Mouse (Mus musculus) colon, adult 2 months (tissue): ENCODE measurements around the gene Plvap. TPM values are rescaled to one million over a fixed set of nuclear protein-coding genes. Genes with fewer than 3 reads are reported as not detected.

Source experiments
- polyA plus RNA-seq: library from polyadenylated mRNA; depleted of rRNA; stranded (reverse); fragments of >200 nt; gene quantifications from 2 replicates; pipeline ENCODE4 v1.2.3, GENCODE M21; 2012; rRNA removed

Plvap gene
- polyA plus RNA-seq, result 241 and 256 TPM in 2 replicates

GRCm38 (mm10) chr8:71511644-71512043 is at the start of gene Plvap:
Gene Plvap, minus strand, starts transcription at chr8:71511752.

GRCm38 (mm10) chr8:71558071-71558957 is 46.8 kb upstream of the Plvap start, which contains the start of gene Tmem221:
Gene Tmem221, minus strand, starts transcription at chr8:71558871.

GRCm38 (mm10) chr8:71542632-71543343 is 31.2 kb upstream of the Plvap start, which contains the start of gene Mvb12a:
Gene Mvb12a, plus strand, starts transcription at chr8:71542922.

GRCm38 (mm10) chr8:71537028-71537867 is 25.7 kb upstream of the Plvap start, which contains the start of gene Bst2:
Gene Bst2, minus strand, starts transcription at chr8:71537456.

GRCm38 (mm10) chr8:71525226-71526050 is 13.9 kb upstream of the Plvap start, which contains the start of gene Ccdc194:
Gene Ccdc194, minus strand, starts transcription at chr8:71525711.

GRCm38 (mm10) chr8:71487691-71488445 is 23.7 kb downstream of the Plvap start, which contains the start of gene Gtpbp3:
Gene Gtpbp3, plus strand, starts transcription at chr8:71488103.

GRCm38 (mm10) chr8:71485142-71486135 is 26.1 kb downstream of the Plvap start, which contains the start of gene Ano8:
Gene Ano8, minus strand, starts transcription at chr8:71485963.

GRCm38 (mm10) chr8:71468916-71469315 is 42.6 kb downstream of the Plvap start, which contains the start of gene Dda1:
Gene Dda1, plus strand, starts transcription at chr8:71469199.

GRCm38 (mm10) chr8:71464513-71465500 is 46.7 kb downstream of the Plvap start, which contains the start of gene Mrpl34:
Gene Mrpl34, plus strand, starts transcription at chr8:71464959.

GRCm38 (mm10) chr8:71463188-71464033 is 48.1 kb downstream of the Plvap start, which contains the start of gene Abhd8:
Gene Abhd8, minus strand, starts transcription at chr8:71463655.

Other genes starting within 250 kb of the Plvap start
- 22.6 and 30.1 TPM in 2 replicates for gene Myo9b, start 239.0 kb downstream of the Plvap start, polyA plus RNA-seq
- gene Haus8, start 238.8 kb downstream of the Plvap start, polyA plus RNA-seq, result 8.7 and 9.1 TPM in 2 replicates
- gene Use1, start 144.9 kb downstream of the Plvap start, polyA plus RNA-seq, result 119 and 126 TPM in 2 replicates
- gene Ocel1, start 140.5 kb downstream of the Plvap start, polyA plus RNA-seq, result 27.3 and 51.2 TPM in 2 replicates
- 411 and 497 TPM in 2 replicates for gene Nr2f6, start 129.8 kb downstream of the Plvap start, polyA plus RNA-seq
- 9.9 and 11.4 TPM in 2 replicates for gene Ushbp1, start 116.0 kb downstream of the Plvap start, polyA plus RNA-seq
- gene Babam1, start 114.9 kb downstream of the Plvap start, polyA plus RNA-seq, result 137 and 140 TPM in 2 replicates
- gene Ankle1, start 105.7 kb downstream of the Plvap start, polyA plus RNA-seq, result 20.1 and 26.5 TPM in 2 replicates
- 48.1 and 60.2 TPM in 2 replicates for gene Abhd8, start 48.1 kb downstream of the Plvap start, polyA plus RNA-seq
- 177 and 193 TPM in 2 replicates for gene Mrpl34, start 46.8 kb downstream of the Plvap start, polyA plus RNA-seq
- gene Dda1, start 42.6 kb downstream of the Plvap start, polyA plus RNA-seq, result 91.4 and 116 TPM in 2 replicates
- 26.9 and 33.6 TPM in 2 replicates for gene Ano8, start 25.8 kb downstream of the Plvap start, polyA plus RNA-seq
- gene Gtpbp3, start 23.6 kb downstream of the Plvap start, polyA plus RNA-seq, result 41.9 and 45.0 TPM in 2 replicates
- not detected in 2 replicates for gene Ccdc194, start 14.0 kb upstream of the Plvap start, polyA plus RNA-seq
- gene Bst2, start 25.7 kb upstream of the Plvap start, polyA plus RNA-seq, result 152 and 173 TPM in 2 replicates
- 211 and 221 TPM in 2 replicates for gene Mvb12a, start 31.2 kb upstream of the Plvap start, polyA plus RNA-seq
- gene Tmem221, start 47.1 kb upstream of the Plvap start, polyA plus RNA-seq, result 0.60 and 1.3 TPM in 2 replicates
- gene Nxnl1, start 54.8 kb upstream of the Plvap start, polyA plus RNA-seq, result not detected in 2 replicates
- gene Slc27a1, start 57.1 kb upstream of the Plvap start, polyA plus RNA-seq, result 99.3 and 110 TPM in 2 replicates
- gene Pgls, start 80.4 kb upstream of the Plvap start, polyA plus RNA-seq, result 232 and 268 TPM in 2 replicates
- 6.0 and 7.6 TPM in 2 replicates for gene Fam129c, start 85.9 kb upstream of the Plvap start, polyA plus RNA-seq
- gene Colgalt1, start 99.2 kb upstream of the Plvap start, polyA plus RNA-seq, result 120 and 129 TPM in 2 replicates
- gene Unc13a, start 160.0 kb upstream of the Plvap start, polyA plus RNA-seq, result 2.2 and 3.2 TPM in 2 replicates
- gene Jak3, start 164.5 kb upstream of the Plvap start, polyA plus RNA-seq, result 18.7 and 23.3 TPM in 2 replicates
- gene Insl3, start 177.5 kb upstream of the Plvap start, polyA plus RNA-seq, result 11.6 and 16.8 TPM in 2 replicates
- 298 and 338 TPM in 2 replicates for gene B3gnt3, start 190.0 kb upstream of the Plvap start, polyA plus RNA-seq
- 32.7 and 32.9 TPM in 2 replicates for gene Fcho1, start 214.0 kb upstream of the Plvap start, polyA plus RNA-seq